Mouse (Mus musculus): Measurements from ENCODE around the gene Heatr6.

Gene Heatr6

DNA sequence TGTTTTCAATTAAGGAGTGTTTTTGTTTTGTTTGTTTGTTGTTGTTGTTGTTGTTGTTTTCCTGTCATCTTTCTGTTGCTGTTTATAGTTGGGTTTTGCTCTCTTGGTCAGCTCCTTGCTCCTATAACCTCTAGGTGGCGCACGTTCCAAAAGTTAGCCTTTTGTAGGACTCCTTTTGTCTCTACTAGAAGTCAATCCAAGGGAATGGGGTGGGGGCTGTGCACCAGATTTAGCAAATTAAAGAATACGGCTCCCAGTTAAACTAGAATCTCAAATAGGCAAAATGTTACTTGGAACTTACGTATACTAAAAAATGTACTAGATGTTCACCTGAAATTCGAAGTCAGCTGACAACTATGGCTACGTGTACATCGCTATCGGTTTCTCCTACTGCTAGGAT lies 48.7 kb downstream of the Heatr6 start:
- peak; percentile 29 for DNase-seq (ENCODE audit: low read depth)

DNA sequence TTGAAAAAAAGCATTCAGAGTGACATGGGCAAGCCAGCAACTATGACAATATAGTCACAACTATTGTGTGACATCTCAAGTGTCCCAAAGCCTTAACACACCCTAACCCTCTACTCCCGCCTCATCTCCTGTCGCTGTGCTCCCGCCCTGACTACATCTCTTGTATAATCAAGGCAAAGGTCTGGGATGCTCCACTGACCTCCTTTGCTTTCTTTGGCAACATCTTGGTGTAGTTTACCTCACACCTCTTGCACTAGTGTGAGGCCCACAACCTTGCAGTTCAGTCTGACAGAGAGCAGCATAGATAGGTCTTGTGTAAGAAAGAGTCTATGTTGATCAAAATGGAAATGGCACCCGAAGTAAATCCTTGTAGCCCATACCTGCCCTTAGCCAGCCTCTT lies 49.1 kb downstream of the Heatr6 start:
- DNase-seq (ENCODE audit: low read depth), result no peak

DNA sequence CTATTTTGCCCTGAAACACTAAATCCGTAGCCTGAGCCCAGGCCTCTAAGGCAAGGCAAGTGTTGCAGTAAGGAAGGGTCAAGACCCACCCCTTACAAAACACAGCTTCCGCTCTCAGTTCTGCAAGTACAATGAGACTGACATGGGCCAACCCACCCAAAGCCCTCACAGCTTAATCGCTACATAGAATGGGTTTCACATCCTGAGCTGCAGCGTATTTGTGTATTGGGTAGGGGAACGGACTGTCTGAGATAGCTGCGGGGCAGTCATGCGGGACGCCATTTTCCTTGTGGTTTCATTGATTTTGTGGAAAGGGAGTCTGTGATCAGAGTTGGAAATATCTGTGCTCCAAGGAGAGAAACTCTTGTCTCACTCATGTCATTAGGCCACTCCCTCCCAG lies 56.9 kb downstream of the Heatr6 start:
- no peak for DNase-seq (ENCODE audit: low read depth)

DNA sequence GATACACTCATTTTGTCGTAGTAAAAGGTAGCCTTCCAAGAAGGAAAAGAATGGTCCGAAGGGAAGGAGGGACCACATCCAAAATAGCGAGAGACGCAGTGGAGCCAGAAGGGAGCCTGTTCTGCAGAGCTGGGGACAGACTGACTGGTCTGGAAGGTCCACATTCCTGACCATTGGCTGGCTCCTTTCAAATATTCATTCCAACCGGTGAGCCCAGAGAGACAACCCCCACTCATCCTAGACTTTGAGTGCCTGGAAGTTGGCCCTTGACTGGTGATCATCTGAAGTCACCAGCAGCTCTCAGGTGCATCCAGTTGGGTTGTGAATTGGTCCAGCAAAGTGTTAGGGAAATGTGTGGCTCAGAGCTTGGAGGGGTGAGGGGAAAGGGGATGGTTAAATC lies 61.7 kb downstream of the Heatr6 start:
- DNase-seq (ENCODE audit: low read depth), result no peak

DNA sequence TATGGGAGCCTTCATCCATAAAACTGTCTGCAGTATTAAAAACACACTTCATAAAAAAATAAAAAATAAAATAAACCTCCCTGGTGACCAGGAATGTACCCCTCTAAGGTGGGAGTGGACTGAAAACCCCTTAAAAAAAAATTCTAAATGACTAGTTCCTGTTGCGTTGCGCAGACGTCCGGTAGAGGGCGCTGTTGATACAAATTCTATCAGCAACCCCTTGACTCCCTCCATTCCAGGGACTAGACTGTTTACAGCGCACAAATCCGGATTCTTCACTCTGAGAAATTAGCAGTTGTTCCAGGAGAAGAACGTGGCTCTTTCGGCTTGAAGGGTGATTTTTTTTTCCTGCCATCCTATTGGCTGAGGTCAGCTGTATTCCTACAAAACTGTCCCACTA lies 62.1 kb downstream of the Heatr6 start:
- peak; percentile 53 for DNase-seq (ENCODE audit: low read depth)

DNA sequence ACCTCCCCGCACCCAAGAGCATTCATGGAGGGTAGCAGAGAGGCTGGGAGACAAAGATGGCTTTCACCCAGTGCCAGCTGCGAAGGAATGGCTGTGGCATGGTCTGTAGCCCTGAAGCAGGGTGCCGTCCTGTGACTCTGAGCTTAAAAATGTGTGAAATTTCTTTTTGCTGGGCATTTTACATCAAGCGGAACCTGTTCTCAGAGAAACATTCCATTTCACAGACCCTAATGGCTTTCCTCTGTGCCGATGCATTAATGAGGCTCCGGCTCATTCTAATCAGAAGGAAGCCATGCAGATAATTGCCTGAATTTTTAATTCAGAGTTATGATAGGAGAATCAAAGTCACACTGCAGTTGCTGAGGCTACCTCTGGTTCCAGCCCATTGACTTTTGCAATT lies 63.6 kb downstream of the Heatr6 start:
- no peak for DNase-seq (ENCODE audit: low read depth)

DNA sequence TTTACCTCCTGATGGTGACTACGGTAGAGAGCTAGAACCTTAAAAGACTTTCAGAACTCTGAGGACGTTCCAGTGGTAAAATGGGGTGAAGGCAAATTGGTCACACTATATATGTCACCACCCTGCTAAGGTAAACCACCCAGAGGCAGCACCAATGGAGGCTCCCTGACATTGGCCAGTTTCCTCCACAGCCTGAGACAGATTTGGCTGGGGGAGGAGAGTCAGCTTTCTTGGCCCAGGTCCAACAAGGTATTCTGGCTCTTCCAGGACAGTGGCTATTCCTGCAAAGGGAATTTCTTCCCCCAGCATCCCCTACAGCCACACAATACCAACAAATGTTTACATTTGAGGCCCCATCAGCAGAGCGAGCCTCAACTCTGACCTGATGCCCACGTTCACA lies 64.5 kb downstream of the Heatr6 start:
- no peak for DNase-seq (ENCODE audit: low read depth)

DNA sequence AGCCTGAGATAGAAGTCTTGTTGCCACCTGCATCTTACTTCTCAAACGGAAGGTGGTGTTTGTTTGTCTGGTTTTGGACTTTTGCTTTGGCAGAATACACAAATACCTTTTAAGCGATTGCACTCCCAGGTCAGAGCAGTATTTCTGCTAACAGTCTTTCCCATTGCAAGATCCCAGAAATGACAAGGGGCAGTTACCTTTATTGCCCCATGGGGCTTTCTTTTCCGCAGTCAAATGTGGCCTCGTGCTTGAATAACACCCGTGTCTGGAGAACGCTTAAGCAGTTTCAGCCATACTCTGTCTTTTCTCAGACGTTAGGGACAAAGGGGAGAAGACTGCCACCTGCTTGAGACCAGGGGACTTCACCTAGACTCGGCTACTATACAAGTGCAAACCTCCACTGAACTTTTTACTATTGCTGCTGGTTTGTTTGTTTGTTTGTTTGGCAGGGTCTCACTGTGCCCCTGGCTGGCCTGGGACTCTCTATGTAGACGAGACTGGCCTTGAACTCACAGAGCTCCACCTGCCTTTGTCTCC lies 65.2 kb downstream of the Heatr6 start:
- no peak for DNase-seq (ENCODE audit: low read depth)

DNA sequence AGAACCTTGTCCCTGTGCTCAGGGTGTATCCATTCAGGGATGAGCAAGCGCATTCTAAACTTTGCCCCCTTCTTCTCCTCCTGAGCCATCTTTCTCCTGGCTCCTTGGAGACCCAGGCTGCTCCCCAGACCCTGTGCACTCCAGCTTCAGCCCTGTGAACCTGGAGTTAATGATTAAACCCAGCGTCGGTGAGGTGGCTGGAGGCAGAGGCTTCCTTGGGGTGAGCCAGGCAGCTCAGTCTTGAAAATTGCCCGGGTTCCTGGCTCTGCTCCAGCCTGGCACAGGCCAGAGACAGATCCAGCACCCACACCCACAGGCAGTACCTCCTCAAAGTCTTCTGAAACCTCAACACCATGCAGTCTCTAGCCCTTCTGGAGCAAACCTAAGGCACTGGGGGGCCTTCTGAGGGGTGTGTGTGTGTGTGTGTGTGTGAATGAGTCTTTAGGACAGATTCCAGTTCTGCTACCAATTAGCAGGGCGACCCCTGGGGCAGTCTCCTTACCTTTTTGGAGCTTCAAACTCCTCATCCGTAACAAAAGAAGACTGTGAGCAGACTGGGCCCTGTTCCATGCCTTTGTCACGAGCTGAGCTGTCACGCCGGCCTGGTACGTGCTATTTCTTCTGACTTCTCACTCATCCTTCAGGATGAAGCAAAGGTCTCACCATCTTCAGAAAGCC lies 66.4 kb downstream of the Heatr6 start:
- DNase-seq (ENCODE audit: low read depth), result no peak

DNA sequence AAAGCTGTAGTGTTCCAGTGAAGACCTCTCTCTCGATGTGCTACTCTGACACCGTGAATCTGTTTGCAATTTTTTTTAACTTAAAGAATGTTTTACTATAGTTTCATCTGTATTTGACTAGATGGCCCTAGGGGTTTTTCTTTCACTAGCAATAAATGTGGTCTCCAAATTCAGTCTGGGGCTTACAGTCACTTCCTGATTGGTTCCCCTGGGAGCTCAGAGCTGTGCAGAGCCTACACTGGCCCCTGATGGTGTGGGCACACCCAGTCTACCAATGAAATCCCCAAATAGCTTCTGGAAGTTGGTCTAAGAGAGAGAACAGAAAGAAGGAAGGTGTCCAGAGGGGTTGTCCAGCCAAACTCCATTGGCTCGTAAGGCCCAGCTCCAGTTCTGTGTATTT lies 72.6 kb downstream of the Heatr6 start:
- DNase-seq (ENCODE audit: low read depth), result no peak

DNA sequence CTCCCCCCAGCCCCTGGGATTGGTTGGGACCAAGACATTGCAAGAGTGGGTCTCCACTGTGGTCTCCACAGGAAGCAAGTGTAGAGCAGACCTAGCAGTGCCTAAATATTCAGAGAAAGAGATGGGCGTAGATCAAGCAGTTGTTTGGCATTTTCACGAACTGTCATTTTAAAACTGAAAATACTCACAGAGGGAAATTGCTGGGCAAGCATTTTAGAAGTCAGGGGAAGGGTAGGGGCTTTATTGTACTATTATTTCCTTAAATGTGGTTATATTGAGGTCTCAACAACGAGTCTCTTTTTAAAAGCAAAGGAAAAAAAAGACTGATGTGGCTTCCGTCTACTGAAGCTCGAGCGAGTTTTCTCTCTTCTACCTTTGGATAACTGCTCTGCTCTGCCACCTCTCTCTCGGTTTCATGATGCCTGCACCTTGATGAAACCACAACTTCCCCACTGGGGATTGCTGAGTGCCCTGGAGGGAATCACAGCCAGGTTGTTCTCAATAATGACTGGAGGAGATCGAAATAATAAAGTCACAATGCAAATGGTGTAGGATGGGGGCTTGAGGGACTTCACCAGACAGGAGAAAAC lies 75.2 kb downstream of the Heatr6 start:
- no peak for DNase-seq (ENCODE audit: low read depth)

DNA sequence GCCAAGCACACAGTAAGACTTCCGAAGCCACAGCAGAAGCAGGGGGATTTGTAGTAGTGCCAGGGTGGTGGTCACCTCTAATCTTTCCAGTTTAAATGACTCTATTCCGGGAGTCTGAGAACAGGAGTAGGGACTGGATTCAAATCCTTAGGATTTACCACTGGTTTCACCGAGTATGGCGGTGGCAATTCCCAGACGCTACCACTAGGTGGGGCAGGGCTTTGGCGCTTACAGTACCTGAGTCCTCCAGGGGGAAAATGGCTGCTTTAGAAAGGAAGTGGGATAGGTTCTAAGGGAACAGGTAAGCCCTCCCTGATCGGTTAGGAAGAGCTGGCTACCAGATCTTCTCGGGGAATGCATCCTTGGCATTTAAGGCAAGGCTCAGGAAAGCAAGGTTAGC lies 78.9 kb downstream of the Heatr6 start:
- DNase-seq (ENCODE audit: low read depth), result peak; percentile 55

Data from naive thymus-derived CD4-positive, alpha-beta T cell, adult 2 months (primary cell).